Mouse (Mus musculus) urinary bladder, postnatal 10 days (tissue): ENCODE results near the gene Mmel1.

Source experiments
- DNase-seq: peaks from one replicate; pipeline ENCODE4 v3.0.0; 2022; ENCODE audit warnings: low spot score

Gene Mmel1

DNA sequence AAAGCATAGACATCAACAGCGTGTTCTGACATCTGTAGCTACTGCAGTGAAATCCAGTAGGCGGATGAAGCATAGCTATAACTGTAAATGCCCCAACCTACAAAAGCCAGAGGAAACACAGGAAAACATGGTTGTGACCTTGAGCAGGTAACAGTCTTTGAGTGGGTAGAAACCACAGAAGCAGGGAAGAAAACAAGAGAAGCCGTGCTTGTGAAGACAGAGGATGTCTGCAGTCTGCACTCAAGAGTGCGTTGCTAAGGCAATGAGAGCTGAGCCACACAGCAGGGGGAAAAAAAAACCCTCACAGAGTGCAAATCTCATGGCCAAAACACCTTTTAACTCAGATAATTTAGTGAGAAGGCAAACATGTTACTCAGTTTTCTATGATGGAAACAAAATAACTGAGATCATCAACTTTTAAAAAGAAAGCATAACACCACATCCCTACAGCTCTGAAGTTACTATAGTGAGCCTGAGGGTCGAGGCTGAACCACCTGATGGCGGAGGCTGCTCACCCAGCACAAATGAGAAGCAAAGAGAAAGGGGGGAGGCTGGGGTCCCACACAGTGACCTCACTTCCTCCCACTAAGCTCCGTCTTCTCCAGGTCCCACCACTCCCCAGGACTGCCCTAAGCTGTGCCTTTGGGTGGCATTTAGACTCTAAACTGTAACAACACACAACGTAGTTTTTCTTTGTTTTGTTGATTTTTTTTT is 67.3 kb downstream of the Mmel1 start:
- DNase-seq, result no peak

GRCm38 (mm10) chr4:154937746-154938145 is 68.4 kb downstream of the Mmel1 start:
- no peak for DNase-seq

DNA sequence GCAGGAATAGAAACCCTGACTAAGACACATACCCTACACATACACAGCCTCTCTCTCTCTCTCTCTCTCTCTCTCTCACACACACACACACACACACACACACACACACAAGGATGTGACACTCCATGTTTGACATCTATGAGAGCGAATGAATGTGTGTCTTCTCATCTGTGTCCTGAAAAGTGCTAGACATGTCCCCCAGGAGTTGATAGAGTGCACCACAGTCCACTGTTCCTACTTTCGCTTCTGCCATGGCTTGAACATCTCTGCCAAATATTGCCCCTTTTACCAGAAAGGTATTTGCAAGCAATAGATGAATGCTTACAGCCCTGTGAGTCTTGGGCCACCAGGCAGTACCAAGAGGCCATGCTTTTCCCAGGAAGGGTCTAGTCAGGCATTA is 70.8 kb downstream of the Mmel1 start:
- no peak for DNase-seq

GRCm38 (mm10) chr4:154941831-154942230 is 72.4 kb downstream of the Mmel1 start:
- DNase-seq, result no peak

GRCm38 (mm10) chr4:154942632-154943322 is 73.4 kb downstream of the Mmel1 start:
- no peak for DNase-seq

GRCm38 (mm10) chr4:154943323-154944039 is 74.1 kb downstream of the Mmel1 start:
- no peak for DNase-seq

- DNase-seq, result no peak
Measured at GRCm38 (mm10) chr4:154944121-154944590, 74.8 kb downstream of the Mmel1 start.
